Mouse (Mus musculus): ENCODE measurements at regions not wholly inside any gene's neighbourhood (a gene's known extent, or its start where the extent isn't known, plus 50 kb on each side); places are given as distances from the start of the nearest gene placed in this dataset.

DNA sequence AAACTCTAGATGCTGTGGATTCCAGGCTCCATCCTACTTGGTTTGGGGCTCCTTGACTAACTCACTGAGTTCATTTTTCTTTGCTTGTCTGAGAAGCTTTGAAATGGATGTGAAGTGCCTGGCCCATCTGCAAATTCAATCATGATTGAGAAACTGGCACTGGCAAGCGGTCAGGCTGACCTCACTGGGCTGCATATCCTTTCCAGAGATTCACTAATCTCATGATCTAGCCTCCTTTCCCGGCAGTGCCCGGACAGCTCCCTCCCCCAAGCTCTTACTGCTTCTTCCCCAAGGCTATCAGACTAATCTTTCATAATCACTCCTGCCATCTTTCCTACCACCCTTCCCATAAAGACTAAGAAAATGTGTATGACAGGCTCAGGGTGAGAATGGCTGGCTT lies 239.9 kb downstream of the Gm19410 start:
- no peak for DNase-seq (ENCODE audit: low spot score)
- Histone ChIP-seq H3K36me3 (ENCODE audit: control insufficient read depth, insufficient read depth, low read length) (no peaks in the 10 kb centered on the region), H3K4me3 (ENCODE audit: low read depth, low read length) (no peak overlapping the region), H3K4me1 (replicated peaks; ENCODE audit: control insufficient read depth, insufficient read depth) (no peaks in the 10 kb centered on the region), H3K9me3 (ENCODE audit: control insufficient read depth, low read length) (no peaks in the 10 kb centered on the region), H3K27me3 (ENCODE audit: control insufficient read depth, insufficient read depth, low read length) (no peaks in the 10 kb centered on the region), H3K4me2 (replicated peaks; ENCODE audit: low read depth) (no peak overlapping the region), H3K9ac (ENCODE audit: low read length) (no peak overlapping the region), H3K27ac (replicated peaks) (no peak overlapping the region)
- no peak for ATAC-seq (ENCODE audit: low FRiP score, low TSS enrichment)
- no peak for TF ChIP-seq EP300 (optimal IDR thresholded peaks at IDR 0.05)
- TF ChIP-seq CTCF (IDR thresholded peaks at IDR 0.05; ENCODE audit: low read depth): no peak
- WGBS: 63% methylated on average over 3 of the region's 3 CpGs

DNA sequence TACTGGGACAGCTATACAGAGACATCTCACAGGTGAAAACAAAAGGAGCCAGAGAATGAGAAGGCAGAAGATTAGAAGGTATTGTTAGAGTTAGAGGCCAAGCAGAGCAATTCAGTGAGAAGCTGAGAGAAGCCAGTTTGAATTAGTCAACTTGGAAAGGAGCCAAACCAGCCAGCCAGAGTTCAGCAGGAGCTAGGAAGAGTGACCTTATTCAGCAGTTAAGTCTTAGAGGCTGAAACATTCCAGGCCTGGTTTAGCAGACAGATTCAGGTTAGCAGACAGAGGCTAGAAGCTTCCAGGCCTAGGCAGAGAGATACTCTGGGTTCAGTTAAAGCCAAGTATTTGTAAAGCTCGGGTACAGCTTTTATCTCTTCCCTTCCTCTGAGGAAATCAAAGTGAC lies 242.1 kb downstream of the Gm19410 start:
- Histone ChIP-seq H3K9me3 (ENCODE audit: control insufficient read depth, low read length) (no peaks in the 10 kb centered on the region), H3K4me2 (replicated peaks; ENCODE audit: low read depth) (no peak overlapping the region), H3K4me3 (ENCODE audit: low read depth, low read length) (no peak overlapping the region), H3K27me3 (ENCODE audit: control insufficient read depth, insufficient read depth, low read length) (no peaks in the 10 kb centered on the region), H3K27ac (replicated peaks) (no peak overlapping the region), H3K36me3 (ENCODE audit: control insufficient read depth, insufficient read depth, low read length) (no peaks in the 10 kb centered on the region), H3K9ac (ENCODE audit: low read length) (no peak overlapping the region), H3K4me1 (replicated peaks; ENCODE audit: control insufficient read depth, insufficient read depth) (no peaks in the 10 kb centered on the region; the same call in 1 of the 2 replicates)
- no peak for TF ChIP-seq CTCF (IDR thresholded peaks at IDR 0.05; ENCODE audit: low read depth)
- no peak for TF ChIP-seq EP300 (optimal IDR thresholded peaks at IDR 0.05)
- ATAC-seq (ENCODE audit: low FRiP score, low TSS enrichment): no peak
- no peak for DNase-seq (ENCODE audit: low spot score)
- WGBS: 71% methylated on average over 1 of the region's 1 CpGs

DNA sequence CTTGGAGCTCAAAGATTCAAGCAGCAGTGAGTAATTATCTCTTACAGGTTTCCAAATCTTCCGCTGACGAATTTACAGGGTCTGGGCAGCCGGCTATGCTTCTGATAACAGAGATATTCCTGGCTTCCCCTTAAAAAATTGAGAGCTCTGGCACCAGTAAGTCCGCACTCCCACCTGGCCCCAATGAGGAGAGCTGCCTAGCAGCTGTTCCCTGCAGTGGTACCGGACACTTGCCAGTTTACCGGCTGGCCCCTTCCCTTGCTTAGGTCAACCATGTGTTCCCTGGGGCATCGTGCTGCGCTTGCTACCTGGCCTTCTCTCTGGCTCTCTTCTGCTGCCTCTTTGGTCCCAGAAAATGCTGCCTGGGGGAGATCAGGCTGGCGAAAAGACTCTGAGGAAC lies 244.0 kb downstream of the Gm19410 start:
- H3K27ac ChIP-seq (replicated peaks): no peak overlapping the region
- ATAC-seq (ENCODE audit: low FRiP score, low TSS enrichment) (no peak), DNase-seq (ENCODE audit: low spot score) (no peak)
- H3K4me3 ChIP-seq (ENCODE audit: low read depth, low read length): no peak overlapping the region
- no peak overlapping the region for H3K4me2 ChIP-seq (replicated peaks; ENCODE audit: low read depth)
- H3K27me3 ChIP-seq (ENCODE audit: control insufficient read depth, insufficient read depth, low read length): no peaks in the 10 kb centered on the region
- no peak overlapping the region for H3K9ac ChIP-seq (ENCODE audit: low read length)
- no peaks in the 10 kb centered on the region for H3K9me3 ChIP-seq (ENCODE audit: control insufficient read depth, low read length)
- 83% methylated on average over 9 of the region's 9 CpGs for WGBS
- H3K36me3 ChIP-seq (ENCODE audit: control insufficient read depth, insufficient read depth, low read length): no peaks in the 10 kb centered on the region
- H3K4me1 ChIP-seq (replicated peaks; ENCODE audit: control insufficient read depth, insufficient read depth): no peaks in the 10 kb centered on the region; the same call in 1 of the 2 replicates
- no peak for TF ChIP-seq EP300 (optimal IDR thresholded peaks at IDR 0.05)
- no peak for TF ChIP-seq CTCF (IDR thresholded peaks at IDR 0.05; ENCODE audit: low read depth)

DNA sequence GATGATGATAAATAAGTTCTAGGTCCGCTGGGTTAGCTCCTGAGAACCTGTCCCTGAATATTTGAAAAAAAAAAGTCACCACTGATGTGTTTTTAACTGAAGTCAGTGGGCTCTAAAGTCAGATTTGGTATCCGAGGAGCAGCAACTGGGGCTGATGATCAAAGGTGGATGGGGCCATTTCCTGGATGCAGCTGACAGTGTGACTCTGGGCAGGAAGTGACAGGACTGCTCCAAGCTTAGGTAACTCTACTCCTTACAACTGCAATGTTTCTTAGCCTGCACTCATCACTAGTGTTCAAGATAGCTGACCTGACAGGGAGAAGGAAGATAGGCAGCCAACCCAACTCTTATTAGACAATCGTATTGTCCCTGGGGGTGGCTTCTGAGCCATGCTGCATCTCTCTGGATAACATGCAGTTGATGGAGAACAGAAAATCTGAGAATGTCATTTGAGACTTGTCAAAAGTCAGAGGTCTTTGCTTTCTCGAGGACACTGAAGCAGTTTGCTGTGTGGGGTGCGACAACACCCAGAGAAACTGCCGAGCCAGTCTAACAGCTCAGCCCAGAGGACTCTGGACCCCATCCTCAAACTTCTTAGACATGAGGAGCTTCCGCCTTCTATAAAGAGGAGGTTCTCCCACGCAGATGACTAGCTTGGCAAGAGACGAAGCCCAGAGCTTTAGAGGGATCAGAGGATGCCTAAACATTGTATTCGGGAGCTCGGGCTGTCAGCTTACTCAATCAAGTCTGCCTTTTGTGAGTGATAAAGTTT lies 245.0 kb downstream of the Gm19410 start:
- H3K36me3 ChIP-seq (ENCODE audit: control insufficient read depth, insufficient read depth, low read length): no peaks in the 10 kb centered on the region
- no peak overlapping the region for H3K4me2 ChIP-seq (replicated peaks; ENCODE audit: low read depth)
- TF ChIP-seq CTCF (IDR thresholded peaks at IDR 0.05; ENCODE audit: low read depth): no peak
- no peak for TF ChIP-seq EP300 (optimal IDR thresholded peaks at IDR 0.05)
- DNase-seq (ENCODE audit: low spot score): no peak
- no peak overlapping the region for H3K9ac ChIP-seq (ENCODE audit: low read length)
- H3K4me1 ChIP-seq (replicated peaks; ENCODE audit: control insufficient read depth, insufficient read depth): no peaks in the 10 kb centered on the region; the same call in 1 of the 2 replicates
- no peaks in the 10 kb centered on the region for H3K27me3 ChIP-seq (ENCODE audit: control insufficient read depth, insufficient read depth, low read length)
- H3K4me3 ChIP-seq (ENCODE audit: low read depth, low read length): no peak overlapping the region
- ATAC-seq (ENCODE audit: low FRiP score, low TSS enrichment): no peak
- no peaks in the 10 kb centered on the region for H3K9me3 ChIP-seq (ENCODE audit: control insufficient read depth, low read length)
- no peak overlapping the region for H3K27ac ChIP-seq (replicated peaks)
- WGBS: 46% methylated on average over 11 of the region's 11 CpGs

DNA sequence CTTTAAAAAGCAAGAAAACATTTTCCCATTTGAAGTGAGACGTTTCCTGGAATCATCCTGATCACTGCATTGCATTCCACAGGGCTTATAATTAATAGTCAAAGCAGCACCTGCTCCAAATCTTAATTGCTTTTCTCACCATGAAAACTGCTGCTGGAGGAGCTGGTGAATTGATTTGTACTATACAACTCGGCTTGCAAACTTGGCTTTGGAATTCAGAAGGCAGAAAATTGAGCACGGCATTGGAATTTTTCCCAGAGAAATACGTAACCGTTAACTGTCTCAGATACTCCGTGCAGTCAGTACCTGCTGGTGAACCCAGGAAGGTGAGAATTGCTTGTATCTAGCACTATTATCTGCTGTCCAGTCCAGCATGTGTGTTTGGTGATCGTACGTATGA lies 249.3 kb downstream of the Gm19410 start:
- Histone ChIP-seq H3K4me2 (replicated peaks; ENCODE audit: low read depth) (no peak overlapping the region), H3K9me3 (ENCODE audit: control insufficient read depth, low read length) (no peaks in the 10 kb centered on the region)
- WGBS: 70% methylated on average over 8 of the region's 8 CpGs

DNA sequence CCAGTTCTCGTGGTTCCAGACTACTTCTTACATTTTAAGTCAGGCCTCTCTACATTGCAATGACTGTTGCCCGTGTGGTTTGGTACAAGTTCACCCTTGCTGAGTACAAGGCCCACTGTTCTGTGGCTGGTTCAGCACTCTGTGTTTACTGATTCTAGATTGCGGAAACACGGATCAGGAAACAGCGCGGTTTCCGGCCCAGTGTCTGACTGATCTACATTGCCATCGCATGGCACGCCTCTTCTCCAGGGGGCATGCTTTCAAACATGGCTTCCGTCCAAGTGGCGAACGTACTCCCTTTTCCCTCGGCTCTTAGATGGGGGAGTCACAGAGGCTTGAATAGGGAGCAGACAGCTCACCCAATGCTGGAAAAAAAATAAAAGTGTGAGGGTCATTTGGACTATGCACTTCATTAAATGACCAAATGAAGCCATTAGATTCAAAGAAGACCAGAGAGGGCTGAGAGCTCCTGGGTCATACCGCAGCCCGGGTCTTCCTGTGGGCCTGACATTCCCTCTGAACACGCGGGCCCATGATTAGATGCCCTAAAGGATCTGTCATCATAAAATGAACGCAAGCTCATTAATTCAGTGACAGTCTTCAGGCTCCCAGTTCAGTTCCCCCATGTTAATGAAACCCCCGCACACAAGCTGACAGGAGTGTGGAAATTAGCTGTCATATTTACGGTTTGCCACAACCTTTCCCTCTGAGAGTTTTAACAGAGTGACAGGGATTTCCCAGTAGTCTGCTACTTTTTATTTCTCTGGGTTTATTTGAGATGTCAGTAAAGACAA lies 250.9 kb downstream of the Gm19410 start:
- DNase-seq (ENCODE audit: low spot score): no peak
- no peaks in the 10 kb centered on the region; the same call in 1 of the 2 replicates for H3K4me1 ChIP-seq (replicated peaks; ENCODE audit: control insufficient read depth, insufficient read depth)
- H3K27me3 ChIP-seq (ENCODE audit: control insufficient read depth, insufficient read depth, low read length): no peaks in the 10 kb centered on the region
- H3K27ac ChIP-seq (replicated peaks): no peak overlapping the region
- H3K36me3 ChIP-seq (ENCODE audit: control insufficient read depth, insufficient read depth, low read length): no peaks in the 10 kb centered on the region
- H3K4me3 ChIP-seq (ENCODE audit: low read depth, low read length): no peak overlapping the region
- no peak overlapping the region for H3K4me2 ChIP-seq (replicated peaks; ENCODE audit: low read depth)
- no peaks in the 10 kb centered on the region for H3K9me3 ChIP-seq (ENCODE audit: control insufficient read depth, low read length)
- WGBS: 84% methylated on average over 20 of the region's 20 CpGs
- no peak for TF ChIP-seq EP300 (optimal IDR thresholded peaks at IDR 0.05)
- no peak for TF ChIP-seq CTCF (IDR thresholded peaks at IDR 0.05; ENCODE audit: low read depth)
- no peak overlapping the region for H3K9ac ChIP-seq (ENCODE audit: low read length)
- ATAC-seq (ENCODE audit: low FRiP score, low TSS enrichment): no peak

More for the DNA sequence above, 249.3 kb downstream of the Gm19410 start:
- Histone ChIP-seq H3K4me3 (ENCODE audit: low read depth, low read length) (no peak overlapping the region), H3K4me1 (replicated peaks; ENCODE audit: control insufficient read depth, insufficient read depth) (no peaks in the 10 kb centered on the region; the same call in 1 of the 2 replicates), H3K27ac (replicated peaks) (no peak overlapping the region), H3K36me3 (ENCODE audit: control insufficient read depth, insufficient read depth, low read length) (no peaks in the 10 kb centered on the region), H3K27me3 (ENCODE audit: control insufficient read depth, insufficient read depth, low read length) (no peaks in the 10 kb centered on the region), H3K9ac (ENCODE audit: low read length) (no peak overlapping the region)
- DNase-seq (ENCODE audit: low spot score) (no peak), ATAC-seq (ENCODE audit: low FRiP score, low TSS enrichment) (no peak)
- TF ChIP-seq EP300 (optimal IDR thresholded peaks at IDR 0.05): no peak
- TF ChIP-seq CTCF (IDR thresholded peaks at IDR 0.05; ENCODE audit: low read depth): no peak

Measured in stomach, postnatal 0 days (tissue).